In genomic region chr13:29838409-29839047, GRCm38 (mm10) we compare ENCODE assay signal across 8 mouse cellular contexts. TPM values are rescaled to one million over a fixed set of nuclear protein-coding genes. Genes with fewer than 3 reads are reported as not detected.
DNase-seq lines count a peak whose midpoint lies in the region; ATAC-seq and TF ChIP-seq lines count a peak whose summit lies in the region.

No protein-coding gene starts in this region.

- ATAC-seq in hindbrain, postnatal 0 days, result peak; percentile 85; the same call in 1 of the 2 replicates
- ATAC-seq in stomach, postnatal 0 days (ENCODE audit: low FRiP score, low TSS enrichment), result no peak

- TF ChIP-seq CTCF in gastrocnemius, adult 2 months (IDR thresholded peaks at IDR 0.05), result peak; percentile 90
- TF ChIP-seq CTCF in hindbrain, postnatal 0 days (IDR thresholded peaks at IDR 0.05; ENCODE audit: low read depth), result peak; percentile 85
- peak; percentile 90 for TF ChIP-seq CTCF in stomach, postnatal 0 days (IDR thresholded peaks at IDR 0.05; ENCODE audit: low read depth)

- 50% methylated on average over 5 of the region's 5 CpGs for WGBS in hindbrain, postnatal 0 days
- WGBS in stomach, postnatal 0 days, result 58% methylated on average over 5 of the region's 5 CpGs

- intact Hi-C loops in gastrocnemius, adult 2 months (cut with DNase I), result loop anchor here (1.0 to 10.0 kb wide), 3 partner anchors 881 to 1424 kb away; no protein-coding TSS in a partner anchor

- H3K36me3 ChIP-seq in hindbrain, postnatal 0 days (ENCODE audit: insufficient read depth, low read length), result no peaks in the 10 kb centered on the region
- H3K36me3 ChIP-seq in stomach, postnatal 0 days (ENCODE audit: control insufficient read depth, insufficient read depth, low read length), result no peaks in the 10 kb centered on the region

- no peaks in the 10 kb centered on the region for H3K9me3 ChIP-seq in hindbrain, postnatal 0 days (ENCODE audit: low read length)
- H3K9me3 ChIP-seq in stomach, postnatal 0 days (ENCODE audit: control insufficient read depth, low read length), result no peaks in the 10 kb centered on the region

- no peak for TF ChIP-seq EP300 in stomach, postnatal 0 days (optimal IDR thresholded peaks at IDR 0.05)

- no peak overlapping the region for H3K9ac ChIP-seq in hindbrain, postnatal 0 days (replicated peaks; ENCODE audit: low read length)
- H3K9ac ChIP-seq in stomach, postnatal 0 days (ENCODE audit: low read length), result no peak overlapping the region

- H3K27me3 ChIP-seq in hindbrain, postnatal 0 days (ENCODE audit: insufficient read depth, low read length), result no peaks in the 10 kb centered on the region
- no peaks in the 10 kb centered on the region for H3K27me3 ChIP-seq in stomach, postnatal 0 days (ENCODE audit: control insufficient read depth, insufficient read depth, low read length)

- H3K4me3 ChIP-seq in gastrocnemius, adult 2 months, result no peak overlapping the region
- no peak overlapping the region for H3K4me3 ChIP-seq in hindbrain, postnatal 0 days (ENCODE audit: low read length)
- H3K4me3 ChIP-seq in stomach, postnatal 0 days (ENCODE audit: low read depth, low read length), result no peak overlapping the region

- H3K4me1 ChIP-seq in hindbrain, postnatal 0 days (ENCODE audit: insufficient read depth, low read length), result no peaks in the 10 kb centered on the region
- no peaks in the 10 kb centered on the region for H3K4me1 ChIP-seq in stomach, postnatal 0 days (replicated peaks; ENCODE audit: control insufficient read depth, insufficient read depth)

- no peak for DNase-seq in gastrocnemius, adult 2 months
- no peak for DNase-seq in gastrocnemius, postnatal 10 days
- DNase-seq in 3T3-L1 (ENCODE audit: low read depth, low spot score) (peak; percentile 71), R1 (ENCODE audit: low read depth, low spot score) (peak; percentile 47)
- DNase-seq in hindbrain, postnatal 0 days (ENCODE audit: low spot score), result peak; percentile 82
- DNase-seq in stomach, postnatal 0 days (ENCODE audit: low spot score), result no peak
- no peak for DNase-seq in gastrocnemius, postnatal 25 days
- DNase-seq in layer of hippocampus, adult 11-12 months (ENCODE audit: low spot score), result no peak

- no peak overlapping the region for H3K4me2 ChIP-seq in hindbrain, postnatal 0 days (ENCODE audit: low read depth, low read length)
- no peak overlapping the region for H3K4me2 ChIP-seq in stomach, postnatal 0 days (replicated peaks; ENCODE audit: low read depth)

- H3K27ac ChIP-seq in gastrocnemius, adult 2 months, result no peak overlapping the region
- no peak overlapping the region for H3K27ac ChIP-seq in hindbrain, postnatal 0 days
- no peak overlapping the region for H3K27ac ChIP-seq in stomach, postnatal 0 days (replicated peaks)

RNA-seq across cellular contexts. Expression of gene Cdkal1, which starts 16.9 kb away (rescaled TPM):
- 10 to 100 TPM; 35.4 to 35.5 TPM for total RNA-seq in gastrocnemius, adult 2 months (2021)
- 10 to 100 TPM; 28.5 to 29.4 TPM for total RNA-seq in gastrocnemius, postnatal 10 days (2021)
- 10.7 and 11.1 TPM in 2 replicates for total RNA-seq in hindbrain, postnatal 0 days (2014; rRNA removed)
- polyA plus RNA-seq in hindbrain, postnatal 0 days (2015; fragmentation: Nextera tagmentation; extraction: Ambion mirVana), result 18.9 and 19.5 TPM in 2 replicates
- 14.7 and 15.5 TPM in 2 replicates for polyA plus RNA-seq in stomach, postnatal 0 days (2015; fragmentation: Nextera tagmentation; extraction: Ambion mirVana)
- 10 to 100 TPM; 28.0 to 32.6 TPM for total RNA-seq in gastrocnemius, postnatal 25 days (2021)

Comparison
In these comparisons a context has a peak if more than half of its experiments do, and no peak if none do; other contexts are left out.
1. DNase-seq: peak in 3T3-L1 (single experiment), R1 (single experiment) and hindbrain, postnatal 0 days (single experiment); none in gastrocnemius, adult 2 months (single experiment), gastrocnemius, postnatal 10 days (single experiment), stomach, postnatal 0 days (single experiment), gastrocnemius, postnatal 25 days (single experiment) and layer of hippocampus, adult 11-12 months (single experiment).
2. Peak in every context shown above with its lines, with median percentiles within 50 percentile points of each other: CTCF ChIP-seq.